Mouse (Mus musculus): ENCODE results near the gene Cdc26.

DNA sequence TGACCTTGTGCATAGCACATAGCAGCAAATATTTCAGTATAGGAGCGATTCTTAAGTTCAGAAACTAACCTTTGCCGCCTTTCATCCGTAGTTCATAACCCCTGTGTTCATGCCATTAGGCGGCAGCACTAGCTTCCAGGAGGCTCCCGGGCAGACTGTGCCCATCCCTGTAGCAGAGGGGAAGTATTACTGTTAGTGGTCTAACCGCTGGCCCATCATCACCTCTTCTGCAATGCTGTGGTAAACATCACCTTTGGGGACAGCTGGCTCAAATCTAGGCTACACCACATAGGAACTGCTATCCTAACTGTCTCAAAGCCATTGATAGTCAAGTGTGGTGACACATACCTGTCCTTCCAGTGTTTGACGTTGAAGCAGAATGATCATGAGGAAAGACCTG is 16.6 kb downstream of the Cdc26 start:
- TF ChIP-seq CTCF (IDR thresholded peaks at IDR 0.05; ENCODE audit: low read depth) (0 out of 2 replicates have a peak, but pooled peaks have one; percentile 24), EP300 (IDR thresholded peaks at IDR 0.05; ENCODE audit: low read depth) (no peak)
